Mouse (Mus musculus): ENCODE measurements at regions not wholly inside any gene's neighbourhood (a gene's known extent, or its start where the extent isn't known, plus 50 kb on each side); places are given as distances from the start of the nearest gene placed in this dataset.

GRCm38 (mm10) chr14:86230609-86231008 is 910.4 kb downstream of the Diaph3 start:
- no peak for TF ChIP-seq GATA1 (IDR thresholded peaks at IDR 0.05; ENCODE audit: borderline replicate concordance, low read length)
- TF ChIP-seq FLI1 (IDR thresholded peaks at IDR 0.05; ENCODE audit: low read length): no peak
